Mouse (Mus musculus) embryonic fibroblast, embryonic 13.5 days (primary cell): ENCODE data around the gene AI182371.

Experiments
- CTCF ChIP-seq: IDR thresholded peaks from 2 replicates; pipeline ENCODE4 v1.5.1; 2011; ENCODE audit warnings: mild to moderate bottlenecking, control low read depth, low read length, moderate library complexity, borderline replicate concordance; ENCODE audit not compliant: insufficient read depth
- POLR2A ChIP-seq: IDR thresholded peaks from 2 replicates; pipeline ENCODE4 v1.6.1; 2011; ENCODE audit warnings: low read depth, mild to moderate bottlenecking, control low read depth, low read length, moderate library complexity

DNA sequence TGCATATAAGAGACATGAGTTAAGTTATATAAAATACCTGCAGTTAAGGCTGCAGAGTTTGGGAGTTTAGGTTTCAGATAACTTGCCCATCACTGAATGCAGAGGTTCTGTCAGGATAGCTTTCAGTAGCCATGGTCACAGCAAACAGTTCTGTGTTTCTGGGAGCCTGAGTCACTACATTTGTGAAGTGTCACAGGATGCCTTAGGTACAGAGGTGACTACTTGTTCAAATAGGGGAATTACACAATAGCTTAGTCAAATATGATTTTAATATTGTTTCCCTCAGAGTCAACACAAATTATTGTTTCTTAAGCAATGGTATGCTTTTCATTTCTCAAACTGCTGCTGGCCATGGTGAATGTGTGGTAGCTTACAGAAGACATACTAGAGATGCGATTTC is 32.2 kb downstream of the AI182371 start:
- TF ChIP-seq CTCF (no peak), POLR2A (no peak)
